Mouse (Mus musculus) hindbrain, embryonic 10.5 days (tissue): ENCODE data around the gene Gm11639. TPM values are rescaled to one million over a fixed set of nuclear protein-coding genes. Genes with fewer than 3 reads are reported as not detected.

ENCODE experiments used
- DNase-seq: peaks from one replicate; pipeline ENCODE4 v3.0.0-alpha.2; 2017; ENCODE audit warnings: low spot score
- H3K27ac ChIP-seq: fragments of 300-500 bp; sonication (generic); 2 replicates; pipeline ENCODE4 v1.5.1; 2016; ENCODE audit warnings: mild to moderate bottlenecking, moderate library complexity
- H3K27me3 ChIP-seq: fragments of 300-500 bp; sonication (generic); 2 replicates; pipeline ENCODE4 v1.6.1; 2016; ENCODE audit warnings: mild to moderate bottlenecking; ENCODE audit not compliant: poor library complexity, insufficient read depth, severe bottlenecking
- H3K36me3 ChIP-seq: fragments of 300-500 bp; sonication (generic); 2 replicates; pipeline ENCODE4 v1.6.1; 2016; ENCODE audit warnings: mild to moderate bottlenecking, moderate library complexity
- H3K4me1 ChIP-seq: fragments of 300-500 bp; sonication (generic); replicated peaks from 2 replicates; pipeline ENCODE4 v1.6.1; 2016; ENCODE audit warnings: mild to moderate bottlenecking
- H3K4me3 ChIP-seq: fragments of 300-500 bp; sonication (generic); 2 replicates; pipeline ENCODE4 v1.5.1; 2016; ENCODE audit warnings: mild to moderate bottlenecking, moderate library complexity
- H3K9me3 ChIP-seq: fragments of 300-500 bp; sonication (generic); 2 replicates; pipeline ENCODE4 v1.6.1; 2016; ENCODE audit warnings: mild to moderate bottlenecking, moderate library complexity
- WGBS: fragments of 180-500 bp; shearing (Covaris S2); methylation state at CpG from one replicate; pipeline ENCODE4 v1.1.7; 2016; 5-methylcytosine and 5-hydroxymethylcytosine counted together
- polyA plus RNA-seq: library from polyadenylated mRNA; unstranded; fragments of >200 nt; fragmentation: Nextera tagmentation; extraction: Ambion mirVana; gene quantifications from 2 replicates; pipeline ENCODE4 v1.2.1, GENCODE M21; 2016

Gm11639 gene
- polyA plus RNA-seq, 1 experiment from 2014 or later = not detected

- Histone ChIP-seq H3K4me1 (no peaks in the 10 kb centered on the region), H3K36me3 (no peaks in the 10 kb centered on the region), H3K27ac (no peak overlapping the region), H3K4me3 (no peak overlapping the region), H3K9me3 (0 out of 2 replicates have a peak, but pooled peaks cover 5% of the 10 kb centered on the region), H3K27me3 (no peaks in the 10 kb centered on the region)
- 80% methylated on average over 5 of the region's 5 CpGs for WGBS
- DNase-seq = no peak
Measured at GRCm38 (mm10) chr11:104661106-104661505, 24.4 kb upstream of the Gm11639 start.

- H3K27me3 ChIP-seq = no peaks in the 10 kb centered on the region
- no peaks in the 10 kb centered on the region for H3K36me3 ChIP-seq
- 80% methylated on average over 20 of the region's 20 CpGs for WGBS
- H3K4me1 ChIP-seq = no peaks in the 10 kb centered on the region
- H3K4me3 ChIP-seq = no peak overlapping the region
- 0 out of 2 replicates have a peak, but pooled peaks cover 5% of the 10 kb centered on the region for H3K9me3 ChIP-seq
- no peak overlapping the region for H3K27ac ChIP-seq
- DNase-seq = no peak
Measured at GRCm38 (mm10) chr11:104661531-104662205, 23.8 kb upstream of the Gm11639 start.

- Histone ChIP-seq H3K4me3 (no peak overlapping the region), H3K27me3 (no peaks in the 10 kb centered on the region)
Measured at GRCm38 (mm10) chr11:104662573-104662972, 22.9 kb upstream of the Gm11639 start.

GRCm38 (mm10) chr11:104663241-104663877 is 22.1 kb upstream of the Gm11639 start:
- Histone ChIP-seq H3K9me3 (0 out of 2 replicates have a peak, but pooled peaks cover 5% of the 10 kb centered on the region), H3K27me3 (no peaks in the 10 kb centered on the region), H3K36me3 (no peaks in the 10 kb centered on the region), H3K27ac (no peak overlapping the region), H3K4me1 (no peaks in the 10 kb centered on the region), H3K4me3 (no peak overlapping the region)
- 83% methylated on average over 6 of the region's 6 CpGs for WGBS
- no peak for DNase-seq

More at GRCm38 (mm10) chr11:104662573-104662972, 22.9 kb upstream of the Gm11639 start:
- no peak for DNase-seq
- Histone ChIP-seq H3K36me3 (no peaks in the 10 kb centered on the region), H3K27ac (no peak overlapping the region), H3K9me3 (0 out of 2 replicates have a peak, but pooled peaks cover 5% of the 10 kb centered on the region), H3K4me1 (no peaks in the 10 kb centered on the region)
- 91% methylated on average over 11 of the region's 11 CpGs for WGBS

- Histone ChIP-seq H3K9me3 (0 out of 2 replicates have a peak, but pooled peaks cover 5% of the 10 kb centered on the region), H3K27ac (no peak overlapping the region), H3K36me3 (no peaks in the 10 kb centered on the region), H3K4me3 (no peak overlapping the region), H3K27me3 (no peaks in the 10 kb centered on the region), H3K4me1 (no peaks in the 10 kb centered on the region)
- DNase-seq = no peak
- WGBS = 90% methylated on average over 3 of the region's 3 CpGs
Measured at GRCm38 (mm10) chr11:104663878-104664261, 21.6 kb upstream of the Gm11639 start.

GRCm38 (mm10) chr11:104664441-104664840 is 21.1 kb upstream of the Gm11639 start:
- Histone ChIP-seq H3K36me3 (no peaks in the 10 kb centered on the region), H3K9me3 (0 out of 2 replicates have a peak, but pooled peaks cover 5% of the 10 kb centered on the region), H3K27ac (no peak overlapping the region), H3K4me3 (no peak overlapping the region), H3K27me3 (no peaks in the 10 kb centered on the region), H3K4me1 (no peaks in the 10 kb centered on the region)
- DNase-seq = no peak

- H3K4me3 ChIP-seq = no peak overlapping the region
- no peak overlapping the region for H3K27ac ChIP-seq
- H3K36me3 ChIP-seq = no peaks in the 10 kb centered on the region
- no peaks in the 10 kb centered on the region for H3K4me1 ChIP-seq
- 80% methylated on average over 5 of the region's 5 CpGs for WGBS
- no peaks in the 10 kb centered on the region for H3K9me3 ChIP-seq
- no peak for DNase-seq
- no peaks in the 10 kb centered on the region for H3K27me3 ChIP-seq
Measured at GRCm38 (mm10) chr11:104667399-104667798, 18.1 kb upstream of the Gm11639 start.

- Histone ChIP-seq H3K9me3 (no peaks in the 10 kb centered on the region), H3K36me3 (no peaks in the 10 kb centered on the region), H3K4me3 (no peak overlapping the region), H3K4me1 (no peaks in the 10 kb centered on the region), H3K27me3 (no peaks in the 10 kb centered on the region), H3K27ac (no peak overlapping the region)
- no peak for DNase-seq
- 68% methylated on average over 4 of the region's 4 CpGs for WGBS
Measured at GRCm38 (mm10) chr11:104673412-104673811, 12.1 kb upstream of the Gm11639 start.

- 91% methylated on average over 11 of the region's 11 CpGs for WGBS
- no peak overlapping the region for H3K27ac ChIP-seq
- H3K27me3 ChIP-seq = no peaks in the 10 kb centered on the region
- no peak for DNase-seq
- no peaks in the 10 kb centered on the region for H3K4me1 ChIP-seq
- no peaks in the 10 kb centered on the region for H3K9me3 ChIP-seq
- no peak overlapping the region for H3K4me3 ChIP-seq
- H3K36me3 ChIP-seq = no peaks in the 10 kb centered on the region
Measured at GRCm38 (mm10) chr11:104674768-104675167, 10.7 kb upstream of the Gm11639 start.

- Histone ChIP-seq H3K27me3 (no peaks in the 10 kb centered on the region), H3K9me3 (no peaks in the 10 kb centered on the region), H3K27ac (no peak overlapping the region), H3K4me3 (no peak overlapping the region), H3K4me1 (no peaks in the 10 kb centered on the region), H3K36me3 (no peaks in the 10 kb centered on the region)
- WGBS = 89% methylated on average over 6 of the region's 6 CpGs
- DNase-seq = no peak
Measured at GRCm38 (mm10) chr11:104693235-104693634, 7.7 kb downstream of the Gm11639 start.

- Histone ChIP-seq H3K4me1 (no peaks in the 10 kb centered on the region), H3K36me3 (no peaks in the 10 kb centered on the region), H3K4me3 (no peak overlapping the region), H3K27me3 (no peaks in the 10 kb centered on the region), H3K9me3 (no peaks in the 10 kb centered on the region), H3K27ac (no peak overlapping the region)
- DNase-seq = no peak
- WGBS = 74% methylated on average over 15 of the region's 15 CpGs
Measured at GRCm38 (mm10) chr11:104704097-104704496, 18.6 kb downstream of the Gm11639 start.

GRCm38 (mm10) chr11:104707084-104707483 is 21.6 kb downstream of the Gm11639 start:
- H3K4me3 ChIP-seq = no peak overlapping the region
- 68% methylated on average over 2 of the region's 2 CpGs for WGBS

GRCm38 (mm10) chr11:104744995-104745568 is 59.6 kb downstream of the Gm11639 start:
- Histone ChIP-seq H3K27ac (no peak overlapping the region), H3K4me1 (no peaks in the 10 kb centered on the region), H3K4me3 (no peak overlapping the region), H3K36me3 (no peaks in the 10 kb centered on the region), H3K9me3 (no peaks in the 10 kb centered on the region), H3K27me3 (no peaks in the 10 kb centered on the region)
- no peak for DNase-seq
- 88% methylated on average over 9 of the region's 9 CpGs for WGBS

More at GRCm38 (mm10) chr11:104707084-104707483, 21.6 kb downstream of the Gm11639 start:
- H3K36me3 ChIP-seq = no peaks in the 10 kb centered on the region
- no peaks in the 10 kb centered on the region for H3K9me3 ChIP-seq
- H3K4me1 ChIP-seq = no peaks in the 10 kb centered on the region
- no peaks in the 10 kb centered on the region for H3K27me3 ChIP-seq
- DNase-seq = no peak
- H3K27ac ChIP-seq = no peak overlapping the region
